Mouse (Mus musculus) G1E (cell line): Measurements from ENCODE around the gene Gm21083. TPM values are rescaled to one million over a fixed set of nuclear protein-coding genes. Genes with fewer than 3 reads are reported as not detected.
"Not testable (repeated sequence)": the region's sequence is repeated elsewhere in the genome, so short reads cannot be mapped to it uniquely, and the experiment has no call there.

ENCODE experiments used
- ATAC-seq: 2 replicates; pipeline ENCODE4 v1.8.0; 2016; ENCODE audit warnings: mild to moderate bottlenecking; ENCODE audit not compliant: insufficient number of reproducible peaks, poor library complexity, low FRiP score, severe bottlenecking; ENCODE audit errors: extremely low read depth
- DNase-seq: peaks from one replicate; pipeline ENCODE4 v3.0.0; 2012; ENCODE audit warnings: low spot score
- H3K27me3 ChIP-seq: 2 replicates; pipeline ENCODE4 v1.6.1; 2012; ENCODE audit warnings: mild to moderate bottlenecking, low read length, inconsistent platforms; ENCODE audit not compliant: insufficient read depth
- H3K36me3 ChIP-seq: replicated peaks from 2 replicates; pipeline ENCODE3; 2012; ENCODE audit warnings: mild to moderate bottlenecking, inconsistent platforms
- H3K4me1 ChIP-seq: 2 replicates; pipeline ENCODE4 v1.6.1; 2012; ENCODE audit warnings: low read depth, low read length, inconsistent platforms, mixed read lengths; ENCODE audit not compliant: insufficient read depth
- H3K4me3 ChIP-seq: 2 replicates; pipeline ENCODE4 v1.5.1; 2012; ENCODE audit warnings: low read depth, mild to moderate bottlenecking, inconsistent platforms, low read length, moderate library complexity, mixed read lengths
- H3K9me3 ChIP-seq: replicated peaks from 2 replicates; pipeline ENCODE4 v1.6.1; 2012; ENCODE audit warnings: inconsistent platforms
- polyA plus RNA-seq: library from polyadenylated mRNA; stranded (reverse); fragments of >175 nt; gene quantifications from 2 replicates; pipeline ENCODE4 v1.2.3, GENCODE M21; 2012
- total RNA-seq, 2 experiments: library from RNA; stranded (forward) in 1 of 2; stranded (reverse) in 1 of 2; fragments of 200-1000 nt in 1 of 2; fragments of >200 nt in 1 of 2; fragmentation: Nextera tagmentation in 1 of 2; gene quantifications; 2 replicates each; pipeline ENCODE4 v1.2.3; 2014 to 2017

Gm21083 gene
- total RNA-seq (2014; fragmentation: Nextera tagmentation) (not detected in 2 replicates), total RNA-seq (2017) (0.29 TPM in 1 of 2 replicates, not detected in the other), polyA plus RNA-seq (not detected in 2 replicates)

GRCm38 (mm10) chr5:15577033-15577432 is at the start of gene Gm21083:
Gene Gm21083 (plus strand): TSS chr5:15577333.
- H3K36me3 ChIP-seq, H3K9me3 ChIP-seq, DNase-seq, H3K4me3 ChIP-seq, ATAC-seq, H3K4me1 ChIP-seq, H3K27me3 ChIP-seq: not testable (repeated sequence)

- H3K27me3 ChIP-seq, H3K36me3 ChIP-seq, H3K9me3 ChIP-seq, H3K4me1 ChIP-seq, ATAC-seq, DNase-seq, H3K4me3 ChIP-seq: not testable (repeated sequence)
These were observed 48.0 kb upstream of the Gm21083 start, which contains the start of gene Gm21190 for GRCm38 (mm10) chr5:15529122-15529521. Gene Gm21190 (minus strand): TSS chr5:15529222.

DNA sequence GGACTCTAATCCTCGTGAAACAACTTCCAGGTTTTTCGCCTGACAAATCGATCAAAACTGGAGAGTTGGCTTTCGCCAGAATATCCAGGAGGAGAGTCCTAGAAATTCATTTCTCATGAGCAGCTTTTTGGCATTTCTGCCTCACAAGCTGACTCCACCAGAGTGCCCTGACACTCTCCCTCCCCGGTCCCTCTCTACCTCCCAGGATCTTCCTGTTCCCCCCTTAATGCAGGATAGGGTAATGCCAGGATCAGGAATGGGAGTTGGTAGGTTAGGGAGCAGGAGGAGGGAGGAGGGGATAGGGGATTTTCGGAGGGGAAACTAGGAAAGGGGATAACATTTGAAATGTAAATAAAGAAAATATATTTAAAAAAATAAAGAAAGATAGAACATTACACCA is 28.5 kb upstream of the Gm21083 start:
- H3K27me3 ChIP-seq, DNase-seq, H3K36me3 ChIP-seq, H3K4me1 ChIP-seq, ATAC-seq, H3K9me3 ChIP-seq, H3K4me3 ChIP-seq: not testable (repeated sequence)

DNA sequence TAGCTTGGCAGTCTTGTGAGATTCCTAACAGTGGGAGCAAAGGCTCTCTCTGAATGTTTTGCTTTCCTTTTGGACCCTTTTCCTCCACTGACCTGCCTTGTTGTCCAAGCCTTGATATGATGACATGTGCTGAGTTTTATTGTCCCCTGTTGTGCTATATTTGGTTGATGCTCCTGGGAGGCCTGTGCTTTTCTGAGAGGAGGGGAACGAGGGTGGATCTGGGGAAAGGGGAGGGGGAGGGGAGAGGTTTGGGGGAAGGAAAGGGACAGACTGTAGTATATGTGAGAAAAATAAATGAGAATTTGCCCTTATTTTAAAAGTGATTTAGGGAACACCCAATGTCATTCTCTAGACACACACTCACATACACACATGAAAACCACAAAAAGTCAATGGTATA is 28.0 kb upstream of the Gm21083 start:
- not testable (repeated sequence) for H3K36me3 ChIP-seq, DNase-seq, H3K4me3 ChIP-seq, H3K27me3 ChIP-seq, ATAC-seq, H3K4me1 ChIP-seq, H3K9me3 ChIP-seq

- not testable (repeated sequence) for DNase-seq, ATAC-seq
These were observed 27.5 kb upstream of the Gm21083 start for GRCm38 (mm10) chr5:15549606-15550005.

GRCm38 (mm10) chr5:15558654-15559053 is 18.5 kb upstream of the Gm21083 start:
- not testable (repeated sequence) for H3K9me3 ChIP-seq, H3K27me3 ChIP-seq, DNase-seq, H3K36me3 ChIP-seq, ATAC-seq, H3K4me1 ChIP-seq, H3K4me3 ChIP-seq

More at GRCm38 (mm10) chr5:15549606-15550005, 27.5 kb upstream of the Gm21083 start:
- H3K4me1 ChIP-seq, H3K27me3 ChIP-seq, H3K4me3 ChIP-seq, H3K36me3 ChIP-seq, H3K9me3 ChIP-seq: not testable (repeated sequence)

DNA sequence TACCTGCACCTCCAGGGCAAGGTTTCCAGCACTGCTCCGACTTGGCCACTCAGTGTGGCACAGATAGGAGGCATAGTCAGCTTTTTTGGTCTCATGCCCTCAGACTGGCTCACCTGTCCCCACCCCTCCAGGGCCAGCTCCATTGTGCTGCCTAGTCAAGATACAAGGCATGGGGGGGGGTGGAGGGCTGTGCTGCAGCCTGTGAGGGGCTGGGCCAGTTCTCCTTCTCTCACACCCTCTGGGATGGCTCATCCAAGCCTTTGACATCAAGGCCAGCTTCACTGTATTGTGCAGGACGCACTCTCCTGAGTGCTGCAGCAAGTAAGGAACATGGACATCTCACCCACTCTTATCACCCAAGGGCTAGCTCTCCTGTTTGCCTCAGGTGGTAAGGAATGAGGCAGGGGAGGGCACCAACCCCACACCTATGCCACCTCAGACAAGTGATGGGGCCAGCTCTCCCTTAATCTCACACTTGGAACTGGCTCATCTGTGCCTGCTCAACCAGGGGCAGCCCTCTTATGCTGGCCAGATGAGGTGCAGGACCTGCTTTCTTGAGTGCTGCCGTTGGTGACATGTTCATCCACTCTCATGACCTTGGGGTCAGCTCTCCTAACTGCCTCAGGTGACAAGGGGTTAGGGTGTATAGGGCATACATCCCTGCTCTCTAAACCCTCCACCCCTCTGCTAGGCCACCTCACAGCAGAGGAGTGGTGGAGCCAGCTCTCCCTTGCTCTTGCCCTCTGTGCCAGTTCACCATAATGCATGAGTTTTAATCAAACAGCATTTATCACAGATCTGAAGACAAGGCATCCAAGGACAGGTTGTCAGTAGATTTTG is 15.5 kb upstream of the Gm21083 start:
- not testable (repeated sequence) for H3K36me3 ChIP-seq, ATAC-seq, H3K27me3 ChIP-seq, H3K4me1 ChIP-seq, DNase-seq, H3K4me3 ChIP-seq, H3K9me3 ChIP-seq

GRCm38 (mm10) chr5:15573735-15574134 is 3.4 kb upstream of the Gm21083 start:
- H3K4me1 ChIP-seq, ATAC-seq, H3K4me3 ChIP-seq, DNase-seq, H3K36me3 ChIP-seq, H3K9me3 ChIP-seq, H3K27me3 ChIP-seq: not testable (repeated sequence)

DNA sequence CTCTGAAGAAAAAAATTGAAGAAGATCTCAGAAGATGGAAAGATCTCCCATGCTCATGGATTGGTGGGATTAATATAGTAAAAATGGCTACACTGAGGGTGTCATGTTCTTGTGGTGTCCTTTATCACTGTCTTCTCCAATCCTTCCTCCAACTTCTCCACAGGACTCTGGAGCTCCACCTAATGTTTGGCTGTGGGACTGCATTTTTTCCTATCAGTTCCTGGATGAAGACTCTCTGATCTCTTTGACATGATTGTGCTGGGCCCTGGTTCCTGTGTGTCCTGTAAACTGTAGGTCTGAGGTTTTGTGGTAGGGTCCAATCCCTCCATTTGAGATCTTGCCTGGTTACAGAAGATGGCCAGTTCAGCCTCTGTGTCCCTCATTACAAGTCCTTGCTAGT is 9.2 kb downstream of the Gm21083 start:
- not testable (repeated sequence) for H3K4me3 ChIP-seq, ATAC-seq, H3K36me3 ChIP-seq, H3K9me3 ChIP-seq, H3K4me1 ChIP-seq, H3K27me3 ChIP-seq, DNase-seq
